Mouse (Mus musculus) limb, embryonic 10.5 days (tissue): ENCODE data around the gene Slc6a20a. TPM values are rescaled to one million over a fixed set of nuclear protein-coding genes. Genes with fewer than 3 reads are reported as not detected.

ENCODE experiments used
- DNase-seq: peaks from one replicate; pipeline ENCODE4 v3.0.0-alpha.2; 2017; ENCODE audit warnings: low spot score
- H3K27ac ChIP-seq: fragments of 300-500 bp; sonication (generic); 2 replicates; pipeline ENCODE4 v1.5.1; 2016; ENCODE audit warnings: mild to moderate bottlenecking
- H3K27me3 ChIP-seq: fragments of 300-500 bp; sonication (generic); 2 replicates; pipeline ENCODE4 v1.6.1; 2016; ENCODE audit warnings: low read depth, mild to moderate bottlenecking; ENCODE audit not compliant: poor library complexity, severe bottlenecking
- H3K36me3 ChIP-seq: fragments of 300-500 bp; sonication (generic); 2 replicates; pipeline ENCODE4 v1.6.1; 2016; ENCODE audit warnings: mild to moderate bottlenecking, moderate library complexity
- H3K4me1 ChIP-seq: fragments of 300-500 bp; sonication (generic); 2 replicates; pipeline ENCODE4 v1.6.1; 2016
- H3K4me3 ChIP-seq: fragments of 300-500 bp; sonication (generic); 2 replicates; pipeline ENCODE4 v1.5.1; 2016; ENCODE audit warnings: mild to moderate bottlenecking, moderate library complexity
- H3K9me3 ChIP-seq: fragments of 300-500 bp; sonication (generic); replicated peaks from 2 replicates; pipeline ENCODE4 v1.6.1; 2016; ENCODE audit warnings: mild to moderate bottlenecking
- WGBS: fragments of 180-500 bp; shearing (Covaris S2); methylation state at CpG from one replicate; pipeline ENCODE4 v1.1.7; 2016; 5-methylcytosine and 5-hydroxymethylcytosine counted together
- polyA plus RNA-seq: library from polyadenylated mRNA; unstranded; fragments of >200 nt; fragmentation: Nextera tagmentation; extraction: Ambion mirVana; gene quantifications from 2 replicates; pipeline ENCODE4 v1.2.1, GENCODE M21; 2016

The Slc6a20a gene
- polyA plus RNA-seq, result 0.08 TPM in 1 of 2 replicates, not detected in the other

GRCm38 (mm10) chr9:123678327-123679105 lies at the start of gene Slc6a20a, which contains the start of gene Ccr9:
Gene Slc6a20a (minus strand): TSS chr9:123678885.
Gene Ccr9 (plus strand): TSS chr9:123678439.
- peaks cover 9% of the 10 kb centered on the region for H3K4me1 ChIP-seq
- no peak within 1 kb of the TSS for H3K27ac ChIP-seq
- DNase-seq, result peak; percentile 59
- H3K27me3 ChIP-seq, result peaks cover 86% of the 10 kb centered on the region
- H3K36me3 ChIP-seq, result no peaks in the 10 kb centered on the region
- H3K4me3 ChIP-seq, result peak within 1 kb of the TSS; percentile 50
- WGBS, result 1% methylated on average over 71 of the region's 73 CpGs
- H3K9me3 ChIP-seq, result no peaks in the 10 kb centered on the region

DNA sequence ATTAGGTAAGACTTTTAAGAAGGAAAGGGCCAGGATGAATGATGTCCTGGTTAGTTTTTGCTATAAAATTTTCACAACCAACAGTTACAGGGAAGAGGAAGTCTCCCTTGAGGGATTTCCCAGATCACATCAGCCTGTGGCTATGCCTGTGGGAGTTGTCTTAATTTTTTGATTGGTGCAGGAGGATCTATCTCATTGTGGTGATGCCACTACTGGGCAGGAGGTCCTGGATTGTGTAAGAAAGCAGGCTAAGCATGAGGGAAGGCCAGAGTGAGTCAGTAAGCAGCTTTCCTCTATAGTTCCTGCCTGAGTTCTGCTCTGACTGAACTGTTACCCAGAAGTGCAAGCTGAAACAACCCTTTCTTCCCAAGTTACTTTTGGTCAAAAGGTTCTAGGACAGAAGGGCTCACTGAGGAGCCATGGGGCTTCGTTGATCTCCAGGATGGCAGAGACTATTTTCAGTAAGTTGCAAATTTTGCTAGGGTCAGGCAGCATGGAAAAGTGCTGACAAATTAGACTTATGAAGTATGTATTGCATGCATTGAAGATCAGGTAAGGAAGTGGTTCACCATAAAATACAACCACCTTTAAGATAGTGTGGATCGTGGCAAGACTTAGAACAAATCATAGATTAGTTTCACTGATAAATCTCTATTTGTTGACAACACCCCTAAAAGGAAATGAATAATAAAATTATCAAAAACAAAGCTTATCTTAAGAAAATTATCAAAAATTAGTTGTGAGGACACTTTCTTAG lies 44.2 kb upstream of the Slc6a20a start:
- H3K4me3 ChIP-seq, result no peak overlapping the region

DNA sequence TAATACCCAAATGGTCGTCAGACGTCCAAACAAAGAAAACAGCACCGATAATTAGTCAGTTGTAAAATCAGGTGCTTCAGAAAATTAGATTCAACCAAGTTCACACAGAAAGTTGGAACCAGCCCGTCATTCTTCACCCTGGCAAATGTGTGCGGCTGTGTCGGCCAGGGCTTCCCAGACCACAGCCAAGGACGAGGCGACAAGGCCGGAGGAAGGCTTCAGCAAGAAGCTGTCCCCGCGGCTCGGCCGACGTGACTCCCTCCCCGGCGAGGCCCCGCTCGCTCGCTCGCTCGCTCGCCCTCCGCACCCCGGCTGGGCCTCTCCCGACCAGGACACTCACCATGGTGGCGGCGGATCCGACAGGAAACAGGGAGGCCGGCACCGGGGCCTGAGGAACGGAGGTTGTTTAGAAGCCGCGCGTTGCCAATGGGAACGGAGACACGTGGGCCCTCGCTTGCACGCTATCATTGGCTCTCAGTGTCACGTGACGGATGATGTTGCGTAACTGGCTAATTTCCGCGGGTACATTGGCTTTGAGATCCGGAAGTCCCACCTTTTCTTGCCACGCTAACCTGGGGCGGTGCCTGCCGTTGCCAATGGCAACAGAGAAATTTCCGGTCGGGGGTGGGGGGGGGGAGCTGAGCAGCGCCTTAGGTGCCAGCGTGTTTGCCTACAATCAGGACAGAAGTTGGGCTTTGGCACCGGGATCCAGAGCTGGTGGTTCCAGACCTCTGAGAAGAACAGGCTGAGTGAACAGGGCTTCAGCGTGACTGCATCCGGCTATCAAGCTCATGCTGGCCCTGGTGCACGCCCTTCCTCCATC lies 38.7 kb upstream of the Slc6a20a start, which contains the start of gene Lztfl1:
Lztfl1 (minus strand) TSS at position 512 of the 823 bp plus-strand sequence.
- Histone ChIP-seq H3K9me3 (no peaks in the 10 kb centered on the region), H3K27ac (peak within 1 kb of the TSS; percentile 87), H3K4me3 (peak within 1 kb of the TSS; percentile 88), H3K4me1 (peaks cover 7% of the 10 kb centered on the region), H3K27me3 (no peaks in the 10 kb centered on the region), H3K36me3 (no peaks in the 10 kb centered on the region)
- 1% methylated on average over 55 of the region's 55 CpGs for WGBS
- peak; percentile 96 for DNase-seq

More for the DNA sequence above, 44.2 kb upstream of the Slc6a20a start:
- H3K27ac ChIP-seq, result no peak overlapping the region
- H3K9me3 ChIP-seq, result no peaks in the 10 kb centered on the region
- 77% methylated on average over 2 of the region's 2 CpGs for WGBS
- no peaks in the 10 kb centered on the region for H3K36me3 ChIP-seq
- H3K4me1 ChIP-seq, result no peaks in the 10 kb centered on the region
- no peaks in the 10 kb centered on the region for H3K27me3 ChIP-seq
- DNase-seq, result no peak

GRCm38 (mm10) chr9:123716301-123716700 lies 37.6 kb upstream of the Slc6a20a start:
- no peak for DNase-seq
- Histone ChIP-seq H3K27me3 (no peaks in the 10 kb centered on the region), H3K9me3 (no peaks in the 10 kb centered on the region), H3K4me1 (peaks cover 7% of the 10 kb centered on the region), H3K36me3 (peaks cover 8% of the 10 kb centered on the region), H3K27ac (no peak overlapping the region), H3K4me3 (peak overlapping the region; percentile 88; the same call in 1 of the 2 replicates)
- 64% methylated on average over 3 of the region's 3 CpGs for WGBS

DNA sequence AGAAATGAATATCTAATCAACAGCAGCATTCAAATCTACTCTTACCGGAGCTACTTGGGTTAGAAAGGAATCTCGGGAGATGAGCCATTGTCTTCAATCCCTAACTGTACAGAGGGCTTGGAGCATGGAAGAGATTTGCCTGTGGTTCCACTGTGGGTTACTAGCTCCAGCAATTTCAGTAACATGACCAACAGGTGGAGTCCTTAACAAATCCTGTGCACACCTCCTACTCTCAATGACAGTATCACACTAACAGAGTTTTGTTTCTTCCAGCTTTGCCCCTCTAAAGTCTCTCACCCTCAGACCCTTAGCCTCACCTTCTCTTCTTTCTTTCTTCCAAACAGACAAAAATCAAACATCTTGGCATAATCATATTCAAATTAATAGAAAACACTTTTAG lies 34.4 kb upstream of the Slc6a20a start:
- Histone ChIP-seq H3K27me3 (no peaks in the 10 kb centered on the region), H3K4me3 (no peak overlapping the region), H3K36me3 (peaks cover 32% of the 10 kb centered on the region), H3K27ac (no peak overlapping the region), H3K4me1 (peaks cover 7% of the 10 kb centered on the region), H3K9me3 (no peaks in the 10 kb centered on the region)
- no peak for DNase-seq
- 83% methylated on average over 2 of the region's 2 CpGs for WGBS

DNA sequence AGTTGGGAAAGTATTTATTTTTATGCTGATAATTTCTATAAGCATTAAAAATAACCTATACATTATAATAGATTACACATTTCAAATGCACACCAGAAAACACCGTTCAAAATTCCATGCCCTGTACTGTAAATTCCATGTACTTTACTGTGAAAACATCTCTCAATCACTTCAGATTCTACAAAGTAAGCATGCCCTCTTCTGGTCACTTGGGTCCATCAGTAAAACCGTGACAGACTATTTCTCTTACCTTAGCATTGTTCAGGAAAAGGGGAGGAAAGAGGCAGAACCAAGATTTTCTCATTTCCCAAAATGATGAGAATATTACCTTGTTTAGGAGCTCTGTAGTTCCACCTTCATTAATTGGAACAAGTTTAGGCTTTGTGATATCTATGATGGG lies 30.5 kb upstream of the Slc6a20a start:
- DNase-seq, result no peak
- Histone ChIP-seq H3K4me1 (no peaks in the 10 kb centered on the region), H3K4me3 (no peak overlapping the region), H3K9me3 (no peaks in the 10 kb centered on the region), H3K27ac (no peak overlapping the region), H3K27me3 (no peaks in the 10 kb centered on the region), H3K36me3 (peaks cover 46% of the 10 kb centered on the region)
- WGBS, result 60% methylated on average over 2 of the region's 2 CpGs

GRCm38 (mm10) chr9:123701822-123702221 lies 23.1 kb upstream of the Slc6a20a start:
- no peak for DNase-seq
- H3K27me3 ChIP-seq, result no peaks in the 10 kb centered on the region
- no peaks in the 10 kb centered on the region for H3K9me3 ChIP-seq
- H3K36me3 ChIP-seq, result peaks cover 48% of the 10 kb centered on the region
- no peaks in the 10 kb centered on the region for H3K4me1 ChIP-seq
- H3K27ac ChIP-seq, result no peak overlapping the region
- WGBS, result 90% methylated on average over 5 of the region's 5 CpGs
- H3K4me3 ChIP-seq, result no peak overlapping the region

DNA sequence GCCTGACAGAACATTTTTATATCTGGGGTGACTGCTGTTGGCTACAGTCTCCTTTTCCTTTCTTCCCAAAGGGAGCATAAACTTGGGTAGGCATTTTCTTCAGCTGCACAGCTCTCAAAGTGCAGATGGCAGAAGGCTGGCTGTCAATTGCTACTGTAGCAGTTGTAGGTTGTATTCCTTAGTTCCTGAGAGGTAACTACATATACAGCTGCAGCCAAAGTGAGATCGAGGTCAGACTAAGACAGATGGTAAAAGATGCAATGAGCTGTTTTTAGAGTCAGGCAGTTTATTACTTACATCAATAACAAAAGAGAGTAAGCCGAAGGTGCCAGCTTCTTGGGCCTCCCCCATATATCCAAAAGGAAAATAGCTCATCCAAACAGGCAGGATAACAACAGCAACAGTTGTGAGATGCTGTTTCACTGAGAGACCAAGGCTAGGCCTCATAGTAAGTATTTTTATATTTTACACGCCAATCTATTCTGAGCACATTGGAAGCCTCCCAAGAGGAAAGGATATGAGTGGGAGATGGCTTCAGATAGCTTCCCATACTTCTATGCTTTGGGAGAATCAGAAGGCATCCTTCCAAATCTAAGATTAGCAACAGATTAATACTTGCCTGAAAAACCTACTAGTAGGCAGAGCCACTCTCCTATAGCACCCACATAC lies 17.1 kb upstream of the Slc6a20a start:
- H3K27ac ChIP-seq, result no peak overlapping the region
- H3K9me3 ChIP-seq, result no peaks in the 10 kb centered on the region
- no peaks in the 10 kb centered on the region for H3K4me1 ChIP-seq
- 91% methylated on average over 3 of the region's 3 CpGs for WGBS
- peaks cover 30% of the 10 kb centered on the region for H3K36me3 ChIP-seq
- no peak overlapping the region for H3K4me3 ChIP-seq
- H3K27me3 ChIP-seq, result no peaks in the 10 kb centered on the region
- DNase-seq, result no peak

GRCm38 (mm10) chr9:123688227-123688626 lies 9.5 kb upstream of the Slc6a20a start:
- H3K27me3 ChIP-seq, result no peaks in the 10 kb centered on the region
- H3K4me3 ChIP-seq, result no peak overlapping the region
- no peaks in the 10 kb centered on the region for H3K4me1 ChIP-seq
- 79% methylated on average over 1 of the region's 1 CpGs for WGBS
- H3K9me3 ChIP-seq, result no peaks in the 10 kb centered on the region
- DNase-seq, result no peak
- peaks cover 15% of the 10 kb centered on the region; the same call in 1 of the 2 replicates for H3K36me3 ChIP-seq
- H3K27ac ChIP-seq, result no peak overlapping the region

DNA sequence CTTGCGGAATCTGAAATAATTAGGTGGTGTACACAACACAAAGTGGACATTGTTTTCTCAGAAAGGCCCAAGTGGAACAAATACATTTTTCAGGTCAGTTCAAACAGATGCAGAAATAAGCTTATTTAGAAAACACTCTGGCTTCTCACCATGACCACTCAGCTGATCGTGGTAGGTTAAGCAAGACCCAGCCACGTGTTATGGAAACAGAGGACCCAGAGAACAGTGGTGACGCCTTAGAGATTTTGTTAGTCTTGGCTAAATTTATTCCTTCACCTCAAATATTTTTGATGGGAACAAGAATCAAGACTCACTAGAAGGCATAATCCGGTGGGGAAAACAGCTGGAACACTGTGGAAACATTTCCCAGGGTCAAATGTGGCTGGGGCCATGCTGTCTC lies 7.5 kb upstream of the Slc6a20a start:
- Histone ChIP-seq H3K9me3 (no peaks in the 10 kb centered on the region), H3K36me3 (no peaks in the 10 kb centered on the region), H3K4me1 (no peaks in the 10 kb centered on the region), H3K4me3 (no peak overlapping the region), H3K27ac (no peak overlapping the region), H3K27me3 (peaks cover 12% of the 10 kb centered on the region; the same call in 1 of the 2 replicates)
- DNase-seq, result no peak
- WGBS, result 84% methylated on average over 5 of the region's 5 CpGs

GRCm38 (mm10) chr9:123683704-123684103 lies 5.0 kb upstream of the Slc6a20a start:
- peaks cover 37% of the 10 kb centered on the region for H3K27me3 ChIP-seq
- no peak overlapping the region for H3K4me3 ChIP-seq
- no peak for DNase-seq
- WGBS, result 66% methylated on average over 3 of the region's 3 CpGs
- no peaks in the 10 kb centered on the region for H3K36me3 ChIP-seq
- no peaks in the 10 kb centered on the region for H3K9me3 ChIP-seq
- peaks cover 3% of the 10 kb centered on the region for H3K4me1 ChIP-seq
- no peak overlapping the region for H3K27ac ChIP-seq

GRCm38 (mm10) chr9:123679198-123679597 lies 513 bp upstream of the Slc6a20a start:
- Histone ChIP-seq H3K36me3 (no peaks in the 10 kb centered on the region), H3K27me3 (peaks cover 82% of the 10 kb centered on the region), H3K9me3 (no peaks in the 10 kb centered on the region), H3K4me1 (peaks cover 9% of the 10 kb centered on the region), H3K27ac (no peak overlapping the region), H3K4me3 (peak overlapping the region; percentile 50; the same call in 1 of the 2 replicates)
- WGBS, result 19% methylated on average over 2 of the region's 2 CpGs
- DNase-seq, result peak; percentile 30
